Mouse (Mus musculus): ENCODE measurements around the gene Pate4. TPM values are rescaled to one million over a fixed set of nuclear protein-coding genes. Genes with fewer than 3 reads are reported as not detected.

Gene Pate4
- total and polyA plus RNA-seq, 3 experiments: not detected

DNA sequence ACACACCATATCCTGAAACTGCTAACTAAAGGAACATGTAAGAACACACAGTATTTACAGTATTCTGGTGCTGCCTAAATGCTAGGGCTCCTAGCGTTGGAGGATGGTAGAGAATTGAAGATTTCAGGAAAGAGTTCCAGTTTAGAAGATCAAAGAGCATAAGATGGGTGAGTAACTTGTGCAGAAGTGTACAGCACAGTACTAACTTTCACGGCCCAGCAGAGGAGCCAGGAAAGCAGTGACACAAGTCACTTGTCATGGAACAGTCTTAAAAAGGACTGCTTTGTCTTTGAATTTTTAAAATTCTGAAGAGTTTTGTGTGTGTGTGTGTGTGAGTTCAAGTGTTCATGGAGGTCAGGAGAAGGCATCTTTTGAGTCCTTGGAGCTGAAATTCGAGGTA lies 43.7 kb downstream of the Pate4 start:
- Histone ChIP-seq H3K9ac (ENCODE audit: low read depth, low read length) (no peak overlapping the region), H3K27ac (no peak overlapping the region), H3K79me2 (replicated peaks; ENCODE audit: control insufficient read depth, insufficient read depth, low read length) (no peaks in the 10 kb centered on the region), H3K36me3 (ENCODE audit: control insufficient read depth, insufficient read depth, low read length) (peaks cover 11% of the 10 kb centered on the region), H3K4me3 (no peak overlapping the region), H3K27me3 (ENCODE audit: control insufficient read depth, insufficient read depth, low read length) (no peaks in the 10 kb centered on the region), H3K4me1 (ENCODE audit: control insufficient read depth, insufficient read depth, low read length) (no peaks in the 10 kb centered on the region)
- intact Hi-C loops (cut with DNase I): loop anchor here (10.0 kb wide), 1 partner anchor 363 kb away; the partner anchor contains the start of genes Srpr and Tirap
- TF ChIP-seq EP300 (IDR thresholded peaks at IDR 0.05; ENCODE audit: insufficient read depth, low read depth, low read length) (no peak), CTCF (IDR thresholded peaks at IDR 0.05) (no peak), POLR2A (IDR thresholded peaks at IDR 0.05; ENCODE audit: insufficient read depth, low read depth, low read length) (no peak)
- no peak for DNase-seq
- WGBS: 81% methylated on average over 3 of the region's 3 CpGs

DNA sequence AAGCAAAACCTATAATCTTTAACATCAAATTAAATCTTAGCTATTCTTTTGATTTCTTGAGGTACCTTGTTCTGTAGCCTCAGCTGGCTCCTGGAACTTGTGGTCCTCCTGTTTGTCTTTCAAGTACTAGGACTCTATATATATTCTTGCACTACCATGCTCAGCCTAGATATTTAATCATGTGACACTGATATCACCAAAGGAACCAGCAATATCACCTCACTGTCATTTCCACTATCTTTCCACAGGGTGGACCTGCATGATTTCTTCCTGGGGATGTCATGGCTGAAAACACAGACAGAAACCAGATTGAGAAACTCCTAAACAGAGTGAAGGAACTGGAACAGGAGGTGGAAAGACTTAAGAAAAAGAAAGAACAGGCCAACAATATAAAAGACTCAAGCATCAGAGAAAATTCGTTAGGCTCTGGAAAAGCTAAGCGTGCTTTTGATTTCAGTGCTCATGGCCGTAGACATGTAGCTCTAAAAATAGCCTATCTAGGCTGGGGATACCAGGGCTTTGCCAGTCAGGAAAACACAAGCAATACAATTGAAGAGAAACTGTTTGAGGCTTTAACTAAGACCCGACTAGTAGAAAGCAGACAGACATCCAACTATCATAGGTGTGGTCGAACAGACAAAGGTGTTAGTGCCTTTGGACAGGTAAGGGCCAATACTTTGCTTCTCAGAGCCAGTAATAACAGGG lies 47.1 kb downstream of the Pate4 start:
- H3K27me3 ChIP-seq (ENCODE audit: control insufficient read depth, insufficient read depth, low read length): no peaks in the 10 kb centered on the region
- no peak overlapping the region for H3K9ac ChIP-seq (ENCODE audit: low read depth, low read length)
- no peak overlapping the region for H3K27ac ChIP-seq
- 48% methylated on average over 5 of the region's 5 CpGs for WGBS
- H3K79me2 ChIP-seq (replicated peaks; ENCODE audit: control insufficient read depth, insufficient read depth, low read length): no peaks in the 10 kb centered on the region; the same call in 1 of the 2 replicates
- H3K4me1 ChIP-seq (ENCODE audit: control insufficient read depth, insufficient read depth, low read length): no peaks in the 10 kb centered on the region
- DNase-seq: no peak
- peaks cover 11% of the 10 kb centered on the region for H3K36me3 ChIP-seq (ENCODE audit: control insufficient read depth, insufficient read depth, low read length)
- TF ChIP-seq CTCF (IDR thresholded peaks at IDR 0.05): no peak
- TF ChIP-seq POLR2A (IDR thresholded peaks at IDR 0.05; ENCODE audit: insufficient read depth, low read depth, low read length): no peak
- TF ChIP-seq EP300 (IDR thresholded peaks at IDR 0.05; ENCODE audit: insufficient read depth, low read depth, low read length): no peak
- intact Hi-C loops (cut with DNase I): loop anchor here (10.0 kb wide), 1 partner anchor 360 kb away; the partner anchor contains the start of genes Srpr and Tirap
- no peak overlapping the region for H3K4me3 ChIP-seq

DNA sequence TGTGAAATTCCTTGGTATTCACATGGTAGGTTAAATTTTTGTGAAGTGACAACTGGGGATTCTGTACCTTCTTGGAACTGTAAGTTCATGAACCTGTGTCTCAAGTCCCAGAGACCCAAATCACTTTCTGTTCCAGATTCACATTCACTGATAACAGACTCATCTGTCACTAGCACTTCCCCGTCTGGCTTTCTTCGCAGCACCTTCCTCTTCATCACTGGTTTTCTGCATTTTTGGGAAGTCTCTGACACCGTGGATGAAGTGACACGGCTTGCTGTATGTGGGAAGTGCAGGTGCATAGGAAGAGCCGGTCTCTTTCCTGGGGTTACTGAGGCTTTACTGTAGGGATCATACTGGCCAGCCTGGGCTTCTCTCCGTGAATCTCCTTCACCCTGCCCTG lies 50.2 kb downstream of the Pate4 start:
- Histone ChIP-seq H3K27me3 (ENCODE audit: control insufficient read depth, insufficient read depth, low read length) (peaks cover 10% of the 10 kb centered on the region), H3K27ac (no peak overlapping the region), H3K9ac (ENCODE audit: low read depth, low read length) (no peak overlapping the region), H3K79me2 (replicated peaks; ENCODE audit: control insufficient read depth, insufficient read depth, low read length) (no peaks in the 10 kb centered on the region; the same call in 1 of the 2 replicates), H3K4me3 (no peak overlapping the region), H3K36me3 (ENCODE audit: control insufficient read depth, insufficient read depth, low read length) (peaks cover 11% of the 10 kb centered on the region), H3K4me1 (ENCODE audit: control insufficient read depth, insufficient read depth, low read length) (no peaks in the 10 kb centered on the region; the same call in 1 of the 2 replicates)
- WGBS: 87% methylated on average over 6 of the region's 6 CpGs
- intact Hi-C loops (cut with DNase I): loop anchor here (10.0 kb wide), 1 partner anchor 357 kb away; the partner anchor contains the start of genes Srpr and Tirap
- TF ChIP-seq CTCF (IDR thresholded peaks at IDR 0.05): no peak
- no peak for TF ChIP-seq EP300 (IDR thresholded peaks at IDR 0.05; ENCODE audit: insufficient read depth, low read depth, low read length)
- no peak for TF ChIP-seq POLR2A (IDR thresholded peaks at IDR 0.05; ENCODE audit: insufficient read depth, low read depth, low read length)
- DNase-seq: no peak

DNA sequence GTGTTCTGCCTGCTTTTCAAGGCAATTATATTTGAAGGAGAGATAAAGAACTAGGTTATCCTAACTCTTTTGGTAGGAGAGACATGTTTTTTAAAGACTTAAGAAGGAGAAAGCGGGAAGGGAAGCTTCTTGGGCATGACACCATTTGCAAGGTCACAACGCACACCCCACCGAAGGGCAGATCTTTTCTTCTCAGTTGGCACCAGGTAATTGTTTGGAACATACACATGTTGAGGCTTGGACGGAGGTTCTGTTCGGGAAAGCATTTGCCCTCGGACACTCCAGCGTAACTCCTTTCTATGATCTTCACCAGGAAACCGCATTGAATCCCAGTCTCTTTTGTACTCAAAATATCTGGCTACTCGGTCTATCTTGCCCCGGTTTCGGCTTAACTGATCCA lies 50.7 kb downstream of the Pate4 start:
- Histone ChIP-seq H3K27ac (no peak overlapping the region), H3K9ac (ENCODE audit: low read depth, low read length) (no peak overlapping the region), H3K27me3 (ENCODE audit: control insufficient read depth, insufficient read depth, low read length) (peaks cover 10% of the 10 kb centered on the region), H3K36me3 (ENCODE audit: control insufficient read depth, insufficient read depth, low read length) (peaks cover 11% of the 10 kb centered on the region), H3K79me2 (replicated peaks; ENCODE audit: control insufficient read depth, insufficient read depth, low read length) (no peaks in the 10 kb centered on the region; the same call in 1 of the 2 replicates), H3K4me1 (ENCODE audit: control insufficient read depth, insufficient read depth, low read length) (no peaks in the 10 kb centered on the region; the same call in 1 of the 2 replicates), H3K4me3 (no peak overlapping the region)
- intact Hi-C loops (cut with DNase I): loop anchor here (10.0 kb wide), 1 partner anchor 356 kb away; the partner anchor contains the start of genes Srpr and Tirap
- no peak for DNase-seq
- TF ChIP-seq POLR2A (IDR thresholded peaks at IDR 0.05; ENCODE audit: insufficient read depth, low read depth, low read length) (no peak), CTCF (IDR thresholded peaks at IDR 0.05) (no peak)
- 94% methylated on average over 11 of the region's 11 CpGs for WGBS

DNA sequence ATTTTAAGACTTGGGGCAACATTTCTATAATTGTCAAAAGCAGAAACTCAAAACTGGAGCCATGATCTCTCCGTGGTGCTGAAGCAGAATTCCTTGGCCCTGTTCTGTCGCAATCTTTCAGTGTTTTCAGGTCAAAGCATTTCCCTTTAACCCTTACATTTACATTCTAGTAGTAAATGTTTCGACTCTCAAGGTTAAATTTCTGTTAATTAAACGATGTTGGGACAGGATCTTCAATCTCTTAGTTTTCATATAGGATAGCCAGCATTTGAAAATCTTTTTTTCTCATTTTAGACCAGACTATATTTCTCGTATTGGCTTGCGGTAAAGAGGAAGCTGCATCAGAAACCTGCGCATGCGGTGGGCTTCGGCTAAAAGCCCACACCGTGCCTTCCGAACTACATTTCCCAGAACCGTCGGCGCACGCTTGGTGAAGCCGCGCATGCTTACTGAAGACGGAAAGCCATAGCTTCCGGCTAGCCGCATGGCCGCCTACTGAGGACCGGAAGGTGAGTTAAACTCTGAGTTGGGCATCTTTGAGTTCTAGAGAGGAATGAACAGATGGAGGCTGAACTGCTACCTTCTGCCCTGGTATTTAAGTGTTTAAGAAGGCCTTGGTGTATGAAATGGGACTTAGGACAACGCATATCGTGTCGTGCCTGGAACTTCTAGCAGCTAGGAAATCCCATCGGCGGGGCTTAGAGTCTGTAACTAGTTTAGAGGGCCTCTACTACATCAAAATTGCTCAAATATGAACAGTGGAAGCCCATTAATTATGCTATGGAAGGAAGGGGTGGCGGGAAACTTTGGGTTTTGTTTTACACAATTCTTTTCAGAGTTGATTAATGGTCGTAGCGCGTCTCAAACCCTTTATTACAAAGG lies 52.5 kb downstream of the Pate4 start:
- intact Hi-C loops (cut with DNase I): no loop called here
- peak; percentile 79 to 82 for DNase-seq
- TF ChIP-seq POLR2A (IDR thresholded peaks at IDR 0.05; ENCODE audit: insufficient read depth, low read depth, low read length): peak; percentile 81
- TF ChIP-seq CTCF (IDR thresholded peaks at IDR 0.05): no peak

More for the DNA sequence above, 52.5 kb downstream of the Pate4 start:
- H3K79me2 ChIP-seq (replicated peaks; ENCODE audit: control insufficient read depth, insufficient read depth, low read length): no peaks in the 10 kb centered on the region; the same call in 1 of the 2 replicates
- peak overlapping the region; percentile 54 for H3K9ac ChIP-seq (ENCODE audit: low read depth, low read length)
- WGBS: 2% methylated on average over 31 of the region's 31 CpGs
- no peaks in the 10 kb centered on the region; the same call in 1 of the 2 replicates for H3K4me1 ChIP-seq (ENCODE audit: control insufficient read depth, insufficient read depth, low read length)
- H3K36me3 ChIP-seq (ENCODE audit: control insufficient read depth, insufficient read depth, low read length): no peaks in the 10 kb centered on the region
- peak overlapping the region; percentile 60 for H3K27ac ChIP-seq
- H3K27me3 ChIP-seq (ENCODE audit: control insufficient read depth, insufficient read depth, low read length): peaks cover 12% of the 10 kb centered on the region
- peak overlapping the region; percentile 85 for H3K4me3 ChIP-seq
